Mouse (Mus musculus) ovary, adult 2 months (tissue): ENCODE data around the gene Tjp1. TPM values are rescaled to one million over a fixed set of nuclear protein-coding genes. Genes with fewer than 3 reads are reported as not detected.

Experiments
- polyA plus RNA-seq: library from polyadenylated mRNA; depleted of rRNA; stranded (reverse); fragments of >200 nt; gene quantifications from 2 replicates; pipeline ENCODE4 v1.2.3, GENCODE M21; 2012; rRNA removed

Gene Tjp1
- 18.2 and 24.9 TPM in 2 replicates for polyA plus RNA-seq

DNA sequence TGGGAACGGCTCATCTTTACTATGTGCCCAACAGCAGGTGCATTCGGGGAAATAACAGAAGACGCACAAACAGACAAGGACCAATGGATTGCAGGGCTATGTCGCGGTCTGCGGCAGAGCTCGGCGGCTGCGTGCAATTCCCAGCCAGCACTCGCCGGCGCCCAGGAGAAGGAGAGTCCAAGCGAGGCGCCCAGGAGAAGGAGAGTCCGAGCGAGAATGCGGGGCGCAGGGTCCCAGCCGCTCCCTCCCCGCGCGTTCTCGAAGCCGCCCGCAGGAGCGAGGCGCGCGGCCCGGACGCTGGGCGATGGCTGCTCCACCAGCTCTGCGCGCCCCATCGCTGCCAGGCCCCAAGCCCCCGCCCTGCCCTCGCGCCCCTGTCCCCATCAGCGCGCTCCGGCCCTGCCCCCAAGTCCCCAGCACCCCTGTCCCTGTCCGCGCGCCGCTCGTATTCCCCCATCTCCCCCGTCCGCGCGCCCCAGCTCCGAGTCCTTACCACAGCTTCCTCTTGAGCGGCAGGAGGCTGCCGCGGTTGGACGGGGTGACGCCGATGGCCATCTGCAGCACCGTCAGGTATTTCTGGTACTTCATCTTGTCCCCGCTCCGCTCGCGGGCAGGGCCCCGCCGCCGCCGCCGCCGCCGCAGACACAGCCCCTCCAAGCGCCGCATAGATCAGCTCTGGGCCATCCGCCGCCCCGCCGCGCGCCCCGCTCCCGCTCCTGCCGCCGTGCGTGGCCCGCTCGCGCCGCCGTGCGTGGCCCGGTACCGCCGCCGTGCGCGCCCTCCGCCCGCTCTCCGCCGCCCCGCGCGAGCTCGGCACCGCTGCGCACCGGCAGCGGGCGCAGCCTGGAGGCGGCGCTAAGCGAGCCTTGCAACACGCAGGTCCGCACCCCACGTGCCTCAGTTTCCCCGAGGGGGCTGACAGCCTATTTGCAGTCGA lies at the start of gene Tjp1:
Gene Tjp1 (minus strand): TSS at position 711 of the 937 bp plus-strand sequence.

Other genes with a start within 250 kb of the Tjp1 start
- 10.5 and 13.5 TPM in 2 replicates for gene Tarsl2, start 117.1 kb upstream of the Tjp1 start, polyA plus RNA-seq
- gene Tm2d3, start 163.4 kb upstream of the Tjp1 start, polyA plus RNA-seq, result 114 and 173 TPM in 2 replicates